Mouse (Mus musculus) hindbrain, embryonic 16.5 days (tissue): ENCODE results near the gene Atxn2l. TPM values are rescaled to one million over a fixed set of nuclear protein-coding genes. Genes with fewer than 3 reads are reported as not detected.

Experiments used
- ATAC-seq: fragments of 200-750 bp; cut with Nextera tagmentation; 2 replicates; pipeline ENCODE4 v1.8.0; 2017; ENCODE audit warnings: moderate TSS enrichment, moderate library complexity
- H3K27ac ChIP-seq: fragments of 300-500 bp; sonication (generic); 2 replicates; pipeline ENCODE4 v1.5.1; 2014; ENCODE audit warnings: low read depth, mild to moderate bottlenecking, control low read depth, low read length, moderate library complexity
- H3K27me3 ChIP-seq: fragments of 300-500 bp; sonication (generic); replicated peaks from 2 replicates; pipeline ENCODE4 v1.6.1; 2014; ENCODE audit warnings: low read length; ENCODE audit not compliant: control insufficient read depth, insufficient read depth
- H3K36me3 ChIP-seq: fragments of 300-500 bp; sonication (generic); 2 replicates; pipeline ENCODE4 v1.6.1; 2014; ENCODE audit warnings: mild to moderate bottlenecking, low read length, moderate library complexity, mixed read lengths; ENCODE audit not compliant: control insufficient read depth, insufficient read depth
- H3K4me1 ChIP-seq: fragments of 300-500 bp; sonication (generic); 2 replicates; pipeline ENCODE4 v1.6.1; 2014; ENCODE audit warnings: low read depth, low read length; ENCODE audit not compliant: control insufficient read depth, insufficient read depth
- H3K4me2 ChIP-seq: fragments of 300-500 bp; sonication (generic); 2 replicates; pipeline ENCODE4 v1.6.1; 2014; ENCODE audit warnings: mild to moderate bottlenecking, low read length, control low read depth, moderate library complexity
- H3K4me3 ChIP-seq: fragments of 300-500 bp; sonication (generic); 2 replicates; pipeline ENCODE4 v1.5.1; 2014; ENCODE audit warnings: mild to moderate bottlenecking, low read length, control low read depth, moderate library complexity
- H3K9ac ChIP-seq: fragments of 300-500 bp; sonication (generic); 2 replicates; pipeline ENCODE4 v1.6.1; 2014; ENCODE audit warnings: low read depth, mild to moderate bottlenecking, control low read depth, low read length, moderate library complexity
- H3K9me3 ChIP-seq: fragments of 300-500 bp; sonication (generic); 2 replicates; pipeline ENCODE4 v1.6.1; 2014; ENCODE audit warnings: mild to moderate bottlenecking, low read length, moderate library complexity; ENCODE audit not compliant: control insufficient read depth
- WGBS: fragments of 180-500 bp; shearing (Covaris S2); extraction: QIAGEN DNeasy Blood & Tissue Kit; methylation state at CpG from one replicate; pipeline ENCODE4 v1.1.7; 2014; 5-methylcytosine and 5-hydroxymethylcytosine counted together
- polyA plus RNA-seq: library from polyadenylated mRNA; unstranded; fragments of >200 nt; fragmentation: Nextera tagmentation; extraction: Ambion mirVana; gene quantifications from 2 replicates; pipeline ENCODE4 v1.2.1, GENCODE M21; 2015

Atxn2l gene
- polyA plus RNA-seq, 1 experiment from 2014 or later = 48.1 TPM

DNA sequence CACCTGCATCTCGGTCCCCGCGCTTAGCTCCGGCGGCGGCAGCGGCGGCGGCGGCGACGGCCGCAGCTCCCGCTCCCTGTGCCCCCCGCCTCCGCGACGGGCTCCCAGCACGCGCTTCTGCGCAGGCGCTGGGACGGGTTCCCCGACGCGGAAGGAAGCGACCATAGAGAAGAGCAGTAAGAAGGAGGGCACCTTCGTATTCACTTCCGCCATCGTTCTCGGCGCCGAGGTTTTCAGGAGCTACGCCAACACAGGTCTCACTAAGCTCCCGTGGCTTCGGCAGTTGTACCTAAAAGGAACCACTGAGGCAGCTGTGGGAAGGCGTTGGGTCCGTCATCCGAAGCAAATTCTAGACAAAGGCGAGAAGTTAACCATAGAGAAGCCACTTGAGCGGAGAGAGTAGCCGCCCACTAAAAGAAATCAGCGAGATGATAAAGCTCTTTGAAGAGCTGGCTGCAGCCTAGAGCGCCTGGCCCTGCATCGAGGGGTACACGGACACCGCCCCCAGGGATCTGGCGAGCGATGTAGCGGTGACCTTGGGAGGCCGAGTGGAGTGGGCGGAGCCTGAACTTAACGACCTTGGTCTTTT lies 28.1 kb downstream of the Atxn2l start, which contains the start of gene Sh2b1:
Gene Sh2b1 (minus strand): TSS at position 432 of the 589 bp plus-strand sequence.
- Histone ChIP-seq H3K36me3 (peaks cover 20% of the 10 kb centered on the region), H3K4me3 (peak within 1 kb of the TSS; percentile 94), H3K9ac (peak within 1 kb of the TSS; percentile 97), H3K27me3 (no peaks in the 10 kb centered on the region), H3K27ac (peak within 1 kb of the TSS; percentile 97), H3K4me1 (peaks cover 16% of the 10 kb centered on the region), H3K4me2 (peak within 1 kb of the TSS; percentile 96), H3K9me3 (no peaks in the 10 kb centered on the region)
- under 1% methylated on average over 53 of the region's 53 CpGs for WGBS
- peak; percentile 95 for ATAC-seq

DNA sequence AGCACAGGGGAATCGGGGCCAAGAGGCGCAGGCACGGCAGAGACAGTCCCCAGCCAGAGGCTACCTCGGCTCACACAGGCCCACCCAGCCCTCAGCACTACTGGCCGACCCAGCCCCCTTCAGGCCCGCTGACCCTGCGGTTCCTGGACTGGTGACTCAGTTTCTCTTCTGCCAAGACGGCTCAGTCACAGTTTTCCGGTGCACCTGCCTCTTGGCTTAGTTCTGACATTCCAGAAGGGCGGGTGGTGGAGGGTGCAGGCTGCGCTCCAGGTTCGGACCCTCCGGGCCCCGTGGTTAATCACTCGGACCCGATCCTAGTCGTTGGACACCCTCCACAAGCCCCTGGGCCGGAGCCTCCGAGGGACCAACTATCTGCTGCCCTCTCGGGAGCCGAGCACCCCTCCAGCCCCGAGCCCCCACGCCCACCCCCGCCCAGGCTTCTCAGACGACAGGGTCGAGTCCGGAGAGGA lies 28.7 kb downstream of the Atxn2l start:
- Histone ChIP-seq H3K4me2 (peak overlapping the region; percentile 96), H3K27me3 (no peaks in the 10 kb centered on the region), H3K4me1 (peaks cover 16% of the 10 kb centered on the region), H3K9ac (peak overlapping the region; percentile 97), H3K9me3 (no peaks in the 10 kb centered on the region), H3K4me3 (peak overlapping the region; percentile 94), H3K27ac (peak overlapping the region; percentile 97), H3K36me3 (peaks cover 22% of the 10 kb centered on the region)
- 2% methylated on average over 26 of the region's 27 CpGs for WGBS
- ATAC-seq = peak; percentile 25

DNA sequence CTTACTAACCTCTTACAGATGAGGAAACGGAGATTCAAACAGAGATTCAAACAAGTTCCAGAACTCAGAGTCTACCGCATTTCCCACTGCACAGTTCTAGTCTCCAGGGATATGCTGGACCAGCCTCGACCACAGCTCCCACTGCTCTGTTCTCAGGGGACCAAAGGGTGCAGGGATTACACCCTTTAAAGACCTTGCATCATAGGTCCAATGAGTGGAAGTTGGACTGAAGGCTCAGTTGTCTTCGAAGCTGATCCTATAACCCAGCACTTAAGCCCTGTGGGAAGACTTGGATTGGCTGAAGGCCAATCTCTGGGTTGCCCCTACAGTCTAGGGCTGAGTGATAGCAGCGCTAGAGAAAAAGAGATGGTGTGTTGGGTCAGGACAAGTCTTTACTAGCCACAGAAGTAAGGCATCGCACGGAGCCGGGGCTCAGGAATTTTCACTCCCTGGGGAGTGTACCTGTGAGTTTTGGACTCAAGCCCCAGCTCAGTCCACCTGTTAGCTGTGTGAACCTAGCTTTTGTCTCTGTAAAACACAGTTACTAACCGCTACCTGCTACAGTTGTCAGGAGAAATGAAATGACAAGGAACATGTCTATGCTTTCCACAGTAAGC lies 29.7 kb downstream of the Atxn2l start:
- 88% methylated on average over 9 of the region's 9 CpGs for WGBS
- H3K27me3 ChIP-seq = no peaks in the 10 kb centered on the region
- no peak overlapping the region for H3K27ac ChIP-seq
- peaks cover 16% of the 10 kb centered on the region for H3K4me1 ChIP-seq
- peak overlapping the region; percentile 94 for H3K4me3 ChIP-seq
- ATAC-seq = no peak
- H3K36me3 ChIP-seq = peaks cover 28% of the 10 kb centered on the region
- H3K4me2 ChIP-seq = peak overlapping the region; percentile 96
- no peaks in the 10 kb centered on the region for H3K9me3 ChIP-seq
- peak overlapping the region; percentile 97 for H3K9ac ChIP-seq

DNA sequence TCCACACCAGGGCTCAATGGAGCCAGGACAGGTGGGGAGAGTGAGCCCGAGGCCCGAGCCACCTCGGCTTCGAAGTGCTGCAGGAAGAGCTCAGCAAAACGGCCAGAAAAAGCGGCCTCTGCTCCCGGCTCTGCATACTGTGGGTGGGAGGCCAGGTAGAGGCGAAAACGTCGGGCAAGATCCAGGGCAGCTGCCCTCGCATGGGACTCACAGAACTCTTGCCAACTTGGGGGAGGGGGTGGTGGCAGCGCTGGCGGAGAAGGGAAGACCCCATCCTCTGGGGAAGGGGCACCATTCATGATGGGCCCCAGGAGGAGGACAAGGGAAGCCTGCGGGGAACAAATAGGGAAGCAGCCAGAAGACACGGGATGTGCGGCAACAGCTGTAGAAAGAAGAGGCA lies 30.5 kb downstream of the Atxn2l start:
- Histone ChIP-seq H3K36me3 (peaks cover 35% of the 10 kb centered on the region), H3K9me3 (no peaks in the 10 kb centered on the region), H3K4me1 (peaks cover 16% of the 10 kb centered on the region), H3K9ac (no peak overlapping the region), H3K4me2 (no peak overlapping the region), H3K27ac (no peak overlapping the region), H3K4me3 (no peak overlapping the region), H3K27me3 (no peaks in the 10 kb centered on the region)
- 90% methylated on average over 16 of the region's 16 CpGs for WGBS
- no peak for ATAC-seq

DNA sequence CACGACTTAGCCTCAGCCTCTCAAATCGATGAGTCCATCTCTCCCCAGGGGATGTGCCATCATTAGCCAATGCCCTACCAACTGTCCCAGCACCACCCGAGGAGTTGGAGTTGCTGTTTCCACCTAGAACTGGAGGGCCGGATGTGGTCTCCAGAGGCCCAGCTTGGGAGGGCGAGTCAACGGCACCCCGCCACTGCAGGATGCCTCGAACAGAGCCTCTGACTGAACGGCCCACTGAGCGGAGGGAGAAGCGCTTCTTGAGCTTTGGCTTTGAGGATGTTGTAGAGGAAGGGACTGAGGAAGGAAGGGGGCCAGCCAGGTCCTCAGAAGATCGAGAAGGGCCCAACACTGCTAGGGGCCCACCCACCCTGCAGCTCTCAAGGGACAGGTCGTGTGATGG lies 30.9 kb downstream of the Atxn2l start:
- H3K9me3 ChIP-seq = no peaks in the 10 kb centered on the region
- H3K36me3 ChIP-seq = peaks cover 39% of the 10 kb centered on the region
- ATAC-seq = no peak
- H3K27ac ChIP-seq = no peak overlapping the region
- H3K4me1 ChIP-seq = peaks cover 16% of the 10 kb centered on the region
- no peak overlapping the region for H3K4me2 ChIP-seq
- H3K4me3 ChIP-seq = no peak overlapping the region
- no peak overlapping the region for H3K9ac ChIP-seq
- 91% methylated on average over 13 of the region's 13 CpGs for WGBS
- no peaks in the 10 kb centered on the region for H3K27me3 ChIP-seq

DNA sequence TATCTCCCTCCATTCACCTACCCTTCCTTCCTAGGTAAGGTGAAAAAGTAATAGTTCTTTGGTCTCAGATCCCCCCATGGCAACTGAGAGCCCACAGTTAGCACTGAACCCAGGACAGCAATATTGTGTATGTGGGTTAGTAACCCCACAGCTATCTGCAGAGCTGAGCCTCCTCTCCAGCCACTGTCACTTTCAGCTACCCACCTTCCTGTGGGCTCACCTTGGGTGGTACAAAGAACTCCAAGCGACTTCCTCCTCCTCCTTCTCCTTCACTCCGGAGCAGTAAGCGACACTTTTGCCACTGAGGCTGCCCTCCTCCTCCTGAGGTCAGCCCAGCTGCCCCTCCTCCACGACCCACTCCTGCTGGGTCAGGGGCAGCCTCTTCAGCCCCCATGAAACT lies 31.4 kb downstream of the Atxn2l start:
- 92% methylated on average over 4 of the region's 4 CpGs for WGBS
- no peak overlapping the region for H3K4me2 ChIP-seq

DNA sequence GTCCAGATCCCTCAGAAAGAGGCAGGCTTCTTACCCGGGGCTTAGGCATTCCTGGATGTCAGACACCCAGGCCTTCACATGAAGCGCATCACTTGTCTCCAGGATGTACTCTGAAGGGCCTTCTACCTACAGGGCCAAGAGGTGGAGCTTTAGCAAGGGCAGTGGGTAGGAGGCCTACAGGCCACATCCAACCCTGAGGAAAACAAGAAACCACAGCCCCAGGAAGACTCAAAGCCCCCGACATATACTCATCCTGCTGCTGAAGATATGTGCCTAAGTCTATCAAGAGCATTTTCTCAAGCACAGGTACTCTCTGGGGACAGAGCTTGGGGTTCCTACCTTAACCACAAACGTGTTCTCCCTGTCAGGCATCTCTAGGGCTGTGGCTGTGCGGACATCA lies 31.9 kb downstream of the Atxn2l start:
- no peak overlapping the region for H3K4me2 ChIP-seq
- H3K4me3 ChIP-seq = no peak overlapping the region
- H3K36me3 ChIP-seq = peaks cover 48% of the 10 kb centered on the region
- ATAC-seq = no peak
- H3K9me3 ChIP-seq = no peaks in the 10 kb centered on the region
- WGBS = 86% methylated on average over 5 of the region's 5 CpGs
- H3K27ac ChIP-seq = no peak overlapping the region
- H3K4me1 ChIP-seq = peaks cover 16% of the 10 kb centered on the region
- H3K9ac ChIP-seq = no peak overlapping the region
- H3K27me3 ChIP-seq = no peaks in the 10 kb centered on the region

More for the DNA sequence above, 31.4 kb downstream of the Atxn2l start:
- Histone ChIP-seq H3K4me1 (peaks cover 16% of the 10 kb centered on the region), H3K36me3 (peaks cover 44% of the 10 kb centered on the region), H3K4me3 (no peak overlapping the region), H3K27me3 (no peaks in the 10 kb centered on the region), H3K9me3 (no peaks in the 10 kb centered on the region), H3K27ac (no peak overlapping the region), H3K9ac (no peak overlapping the region)
- ATAC-seq = no peak

DNA sequence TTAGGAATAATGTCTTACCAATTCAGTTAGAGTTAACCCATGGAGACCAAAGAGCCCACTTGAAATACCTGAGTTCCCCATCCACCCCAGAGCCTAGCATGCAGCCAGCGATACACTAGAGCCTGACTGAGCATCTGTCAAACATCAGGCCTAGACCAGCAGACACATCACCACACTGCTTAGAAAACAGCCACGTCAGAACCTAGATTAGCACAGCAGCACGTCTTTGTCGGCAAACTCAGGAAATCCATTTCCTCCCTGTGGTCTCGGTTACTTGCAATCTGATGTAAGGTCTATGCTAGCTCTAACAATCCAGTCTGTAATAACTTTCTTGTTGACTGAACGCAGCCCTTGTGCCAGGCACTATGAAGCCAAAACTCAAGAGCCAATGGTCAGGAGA lies 33.2 kb downstream of the Atxn2l start:
- no peak overlapping the region for H3K27ac ChIP-seq
- H3K9ac ChIP-seq = no peak overlapping the region
- H3K4me2 ChIP-seq = no peak overlapping the region
- no peak overlapping the region for H3K4me3 ChIP-seq
- H3K27me3 ChIP-seq = no peaks in the 10 kb centered on the region
- H3K4me1 ChIP-seq = peaks cover 13% of the 10 kb centered on the region
- 89% methylated on average over 6 of the region's 6 CpGs for WGBS
- H3K36me3 ChIP-seq = peaks cover 52% of the 10 kb centered on the region
- no peak for ATAC-seq
- no peaks in the 10 kb centered on the region for H3K9me3 ChIP-seq

DNA sequence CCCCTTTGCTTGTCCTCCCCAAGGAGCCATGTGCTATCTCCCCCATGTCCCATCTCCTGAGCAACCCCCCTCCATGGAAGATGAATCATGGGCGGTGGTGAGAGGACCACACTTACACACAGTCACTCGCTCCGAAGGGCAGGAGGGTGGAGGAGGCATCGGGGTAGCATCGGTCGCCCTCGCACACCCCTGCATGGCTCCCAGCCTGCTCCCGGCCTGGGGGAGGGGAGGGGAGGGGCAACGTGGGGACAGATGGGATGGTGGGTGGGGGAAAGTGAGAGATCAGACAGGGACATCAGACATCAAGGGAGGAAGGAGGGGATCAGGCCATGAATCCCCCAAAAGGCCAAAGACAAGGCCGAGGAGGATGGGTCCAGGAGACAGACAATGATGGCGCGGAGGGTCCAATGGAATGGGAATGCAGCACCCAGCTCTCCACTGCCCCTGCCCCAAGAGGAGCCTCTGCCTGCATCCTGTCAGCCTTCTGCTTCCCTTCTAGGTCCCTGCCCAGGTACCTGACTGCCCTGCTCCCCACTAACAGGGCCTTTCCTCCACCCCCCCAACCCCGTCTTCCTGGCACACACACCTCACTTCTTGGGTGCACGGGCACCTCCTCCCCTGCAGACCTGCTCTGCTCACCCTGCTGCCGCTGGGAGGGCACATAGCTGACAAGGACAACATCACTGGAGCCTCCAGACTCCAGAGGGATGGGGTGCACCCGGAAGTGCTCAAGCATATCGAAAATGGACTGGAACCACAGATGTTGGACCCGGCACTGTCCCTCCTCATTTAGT lies 35.2 kb downstream of the Atxn2l start:
- WGBS = 88% methylated on average over 16 of the region's 18 CpGs
- Histone ChIP-seq H3K4me3 (no peak overlapping the region), H3K9me3 (no peaks in the 10 kb centered on the region), H3K27me3 (no peaks in the 10 kb centered on the region), H3K9ac (no peak overlapping the region; the same call in 1 of the 2 replicates), H3K4me2 (no peak overlapping the region), H3K4me1 (peaks cover under 1% of the 10 kb centered on the region; the same call in 1 of the 2 replicates), H3K27ac (no peak overlapping the region), H3K36me3 (peaks cover 52% of the 10 kb centered on the region)
- no peak for ATAC-seq
